ENCODE assay signal across 8 mouse cellular contexts in the genomic region with DNA sequence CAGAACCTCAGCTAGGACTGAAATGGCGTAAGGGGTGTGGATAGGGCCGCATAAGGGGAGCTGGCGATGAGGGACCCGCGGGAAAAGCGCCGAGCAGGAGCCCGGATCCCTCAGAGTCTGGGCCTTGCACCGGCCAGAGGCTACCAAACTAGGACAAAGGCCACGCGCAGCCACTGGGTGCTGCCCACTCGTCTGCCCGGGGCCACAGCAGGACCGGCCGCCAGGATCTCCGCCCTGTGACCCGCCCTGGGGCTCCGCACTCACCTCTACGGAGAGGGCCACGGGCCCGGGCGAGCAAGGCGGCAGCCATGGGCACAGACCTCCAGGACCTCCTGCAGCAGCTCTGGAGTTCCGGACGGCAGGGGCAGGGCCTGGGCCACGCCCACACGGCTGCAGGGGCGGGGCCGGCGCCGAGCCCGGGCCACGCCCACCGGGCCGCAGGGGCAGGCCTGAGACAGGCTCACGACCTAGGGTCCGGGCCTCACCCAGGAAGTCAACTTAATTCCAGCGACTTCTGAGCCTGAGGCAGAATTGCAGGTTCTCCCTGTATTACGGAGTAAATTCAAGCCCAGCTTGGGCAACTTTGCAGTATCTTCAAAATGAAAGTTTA. TPM values are rescaled to one million over a fixed set of nuclear protein-coding genes. Genes with fewer than 3 reads are reported as not detected.
DNase-seq lines count a peak whose midpoint lies in the region; ATAC-seq and TF ChIP-seq lines count a peak whose summit lies in the region.

Gene Acads (minus strand): TSS at position 386 of the 610 bp plus-strand sequence.

- peaks cover 7% of the 10 kb centered on the region; the same call in 1 of the 2 replicates for H3K36me3 ChIP-seq in ES-Bruce4 (ENCODE audit: control insufficient read depth, insufficient read depth, low read length, poor library complexity, severe bottlenecking)
- H3K36me3 ChIP-seq in forebrain, embryonic 11.5 days (ENCODE audit: control insufficient read depth, insufficient read depth, low read length), result no peaks in the 10 kb centered on the region; the same call in 1 of the 2 replicates
- peaks cover 23% of the 10 kb centered on the region for H3K36me3 ChIP-seq in heart, embryonic 16.5 days (ENCODE audit: control insufficient read depth, insufficient read depth)
- H3K36me3 ChIP-seq in lung, embryonic 14.5 days (ENCODE audit: insufficient read depth), result peaks cover 22% of the 10 kb centered on the region
- peaks cover 15% of the 10 kb centered on the region for H3K36me3 ChIP-seq in neural tube, embryonic 15.5 days
- no peaks in the 10 kb centered on the region for H3K36me3 ChIP-seq in thymus, adult 2 months (ENCODE audit: control insufficient read depth, insufficient read depth, low read length)

- no peaks in the 10 kb centered on the region for H3K9me3 ChIP-seq in ES-Bruce4 (replicated peaks; ENCODE audit: control insufficient read depth, insufficient read depth, low read length, poor library complexity, severe bottlenecking)
- no peaks in the 10 kb centered on the region for H3K9me3 ChIP-seq in forebrain, embryonic 11.5 days (ENCODE audit: control insufficient read depth, low read length)
- no peaks in the 10 kb centered on the region for H3K9me3 ChIP-seq in heart, embryonic 16.5 days (replicated peaks; ENCODE audit: control insufficient read depth, low read length)
- no peaks in the 10 kb centered on the region for H3K9me3 ChIP-seq in lung, embryonic 14.5 days (ENCODE audit: low read depth, low read length)
- H3K9me3 ChIP-seq in neural tube, embryonic 15.5 days (replicated peaks), result no peaks in the 10 kb centered on the region

- peak within 1 kb of the TSS; percentile 78 for H3K4me3 ChIP-seq in ES-Bruce4 (ENCODE audit: low read depth, low read length)
- H3K4me3 ChIP-seq in forebrain, embryonic 11.5 days (ENCODE audit: low read depth, low read length), result peak within 1 kb of the TSS; percentile 69
- peak within 1 kb of the TSS; percentile 78 for H3K4me3 ChIP-seq in heart, embryonic 16.5 days (ENCODE audit: low read length)
- H3K4me3 ChIP-seq in lung, embryonic 14.5 days (ENCODE audit: low read depth, low read length), result peak within 1 kb of the TSS; percentile 86
- peak within 1 kb of the TSS; percentile 64 for H3K4me3 ChIP-seq in neural tube, embryonic 15.5 days (replicated peaks)
- peak within 1 kb of the TSS; percentile 71 for H3K4me3 ChIP-seq in thymus, adult 2 months (ENCODE audit: control insufficient read depth, insufficient read depth, low read length)

- no peaks in the 10 kb centered on the region for H3K4me1 ChIP-seq in ES-Bruce4 (ENCODE audit: control insufficient read depth, insufficient read depth, low read length)
- no peaks in the 10 kb centered on the region for H3K4me1 ChIP-seq in forebrain, embryonic 11.5 days (replicated peaks; ENCODE audit: control insufficient read depth, insufficient read depth, low read length)
- peaks cover 7% of the 10 kb centered on the region; the same call in 1 of the 2 replicates for H3K4me1 ChIP-seq in heart, embryonic 16.5 days (ENCODE audit: control insufficient read depth, insufficient read depth, low read length)
- peaks cover 2% of the 10 kb centered on the region; the same call in 1 of the 2 replicates for H3K4me1 ChIP-seq in lung, embryonic 14.5 days (ENCODE audit: insufficient read depth)
- peaks cover 10% of the 10 kb centered on the region for H3K4me1 ChIP-seq in neural tube, embryonic 15.5 days
- H3K4me1 ChIP-seq in thymus, adult 2 months (replicated peaks; ENCODE audit: control insufficient read depth, insufficient read depth, low read length), result peaks cover 5% of the 10 kb centered on the region; the same call in 1 of the 2 replicates

- peak within 1 kb of the TSS; percentile 13 for H3K27ac ChIP-seq in ES-Bruce4 (ENCODE audit: insufficient read depth, low read length)
- H3K27ac ChIP-seq in forebrain, embryonic 11.5 days (ENCODE audit: low read depth, low read length), result peak within 1 kb of the TSS; percentile 12; the same call in 1 of the 2 replicates
- peak within 1 kb of the TSS; percentile 79 for H3K27ac ChIP-seq in heart, embryonic 16.5 days (ENCODE audit: low read length)
- H3K27ac ChIP-seq in lung, embryonic 14.5 days (ENCODE audit: low read depth), result peak within 1 kb of the TSS; percentile 65; the same call in 1 of the 2 replicates
- 0 out of 2 replicates have a peak within 1 kb of the TSS, but pooled peaks have one; percentile 5 for H3K27ac ChIP-seq in neural tube, embryonic 15.5 days (replicated peaks)
- peak within 1 kb of the TSS; percentile 5; the same call in 1 of the 2 replicates for H3K27ac ChIP-seq in thymus, adult 2 months (ENCODE audit: control insufficient read depth, insufficient read depth, low read length)

- no peak for TF ChIP-seq EP300 in ES-Bruce4 (IDR thresholded peaks at IDR 0.05; ENCODE audit: insufficient read depth, low read depth, low read length)

- WGBS in forebrain, embryonic 11.5 days, result under 1% methylated on average over 38 of the region's 39 CpGs
- WGBS in heart, embryonic 16.5 days, result under 1% methylated on average over 39 of the region's 39 CpGs
- WGBS in lung, embryonic 14.5 days, result under 1% methylated on average over 39 of the region's 39 CpGs
- under 1% methylated on average over 37 of the region's 39 CpGs for WGBS in neural tube, embryonic 15.5 days
- WGBS in thymus, adult 2 months, result 1% methylated on average over 39 of the region's 39 CpGs

- peak; percentile 60 for TF ChIP-seq POLR2A in ES-Bruce4 (IDR thresholded peaks at IDR 0.05; ENCODE audit: insufficient read depth, low read length)
- peak; percentile 50; the same call in 1 of the 2 replicates for TF ChIP-seq POLR2A in thymus, adult 2 months (IDR thresholded peaks at IDR 0.05; ENCODE audit: control insufficient read depth, extremely low read depth, insufficient read depth, low read length, poor library complexity)

- no peak for TF ChIP-seq CTCF in ES-Bruce4 (IDR thresholded peaks at IDR 0.05; ENCODE audit: low read depth, low read length)
- TF ChIP-seq CTCF in lung, embryonic 14.5 days (IDR thresholded peaks at IDR 0.05; ENCODE audit: low read depth), result no peak
- 0 out of 2 replicates have a peak, but pooled peaks have one; percentile 34 for TF ChIP-seq CTCF in thymus, adult 2 months (IDR thresholded peaks at IDR 0.05; ENCODE audit: borderline replicate concordance, control insufficient read depth, extremely low read depth, insufficient read depth, low read length, poor library complexity)

- peak; percentile 92 for ATAC-seq in forebrain, embryonic 11.5 days (replicated peaks; ENCODE audit: low FRiP score)
- peak; percentile 94 for ATAC-seq in heart, embryonic 16.5 days (replicated peaks; ENCODE audit: extremely low read depth, insufficient read depth, low FRiP score)
- peak; percentile 92 for ATAC-seq in lung, embryonic 14.5 days (ENCODE audit: insufficient read depth)
- ATAC-seq in neural tube, embryonic 15.5 days (ENCODE audit: low FRiP score), result peak; percentile 71; the same call in 1 of the 2 replicates

- H3K27me3 ChIP-seq in ES-Bruce4 (ENCODE audit: control insufficient read depth, insufficient read depth, low read length, poor library complexity, severe bottlenecking), result no peaks in the 10 kb centered on the region
- no peaks in the 10 kb centered on the region for H3K27me3 ChIP-seq in forebrain, embryonic 11.5 days (ENCODE audit: control insufficient read depth, insufficient read depth, low read length)
- H3K27me3 ChIP-seq in heart, embryonic 16.5 days (ENCODE audit: control insufficient read depth, insufficient read depth, low read length), result no peaks in the 10 kb centered on the region
- H3K27me3 ChIP-seq in lung, embryonic 14.5 days (ENCODE audit: insufficient read depth, low read length), result no peaks in the 10 kb centered on the region
- no peaks in the 10 kb centered on the region for H3K27me3 ChIP-seq in neural tube, embryonic 15.5 days (replicated peaks)
- no peaks in the 10 kb centered on the region for H3K27me3 ChIP-seq in thymus, adult 2 months (ENCODE audit: control insufficient read depth, insufficient read depth, low read length)

- peak within 1 kb of the TSS; percentile 83 for H3K4me2 ChIP-seq in forebrain, embryonic 11.5 days (ENCODE audit: low read depth, low read length, severe bottlenecking)
- peak within 1 kb of the TSS; percentile 61 for H3K4me2 ChIP-seq in heart, embryonic 16.5 days (ENCODE audit: low read depth, low read length)
- H3K4me2 ChIP-seq in lung, embryonic 14.5 days, result peak within 1 kb of the TSS; percentile 78
- peak within 1 kb of the TSS; percentile 88 for H3K4me2 ChIP-seq in neural tube, embryonic 15.5 days

- H3K9ac ChIP-seq in ES-Bruce4 (ENCODE audit: low read depth, poor library complexity, severe bottlenecking), result peak within 1 kb of the TSS; percentile 73
- peak within 1 kb of the TSS; percentile 86 for H3K9ac ChIP-seq in forebrain, embryonic 11.5 days (ENCODE audit: low read length)
- H3K9ac ChIP-seq in heart, embryonic 16.5 days (ENCODE audit: low read length), result peak within 1 kb of the TSS; percentile 96
- peak within 1 kb of the TSS; percentile 85 for H3K9ac ChIP-seq in lung, embryonic 14.5 days
- peak within 1 kb of the TSS; percentile 75 for H3K9ac ChIP-seq in neural tube, embryonic 15.5 days (replicated peaks)

- peak; percentile 63 for DNase-seq in c-Kit-negative CD71-positive TER-119-positive erythroid progenitor cells, embryonic 14.5 days (ENCODE audit: low read depth, low spot score)
- peak; percentile 91 for DNase-seq in forebrain, embryonic 11.5 days (ENCODE audit: low spot score)
- peak; percentile 82 to 93 for DNase-seq in kidney, postnatal 25 days
- peak; percentile 90 for DNase-seq in lung, embryonic 14.5 days
- DNase-seq in thymus, adult 2 months, result peak; percentile 92

RNA-seq across cellular contexts. Expression of gene Acads, which starts in this region (rescaled TPM):
- polyA plus RNA-seq in ES-Bruce4 (2011; ENCODE audit: insufficient read depth, insufficient read length, low read depth, missing spikeins), result 44.8 and 52.1 TPM in 2 replicates
- polyA plus RNA-seq in forebrain, embryonic 11.5 days (2014; fragmentation: Nextera tagmentation; extraction: Ambion mirVana), result 30.1 and 31.5 TPM in 2 replicates
- 140 and 143 TPM in 2 replicates for polyA plus RNA-seq in heart, embryonic 16.5 days (2015; fragmentation: Nextera tagmentation; extraction: Ambion mirVana)
- polyA plus RNA-seq in lung, embryonic 14.5 days (2014; fragmentation: Nextera tagmentation; extraction: Ambion mirVana), result 43.8 and 46.9 TPM in 2 replicates
- 22.2 and 35.9 TPM in 2 replicates for polyA plus RNA-seq in neural tube, embryonic 15.5 days (2015; fragmentation: Nextera tagmentation; extraction: Ambion mirVana)
- polyA plus RNA-seq in thymus, adult 2 months (2012; rRNA removed), result 99.6 and 101 TPM in 2 replicates

Comparison
In these comparisons a context has a peak if more than half of its experiments do, and no peak if none do; other contexts are left out.
1. Peak in every context shown above with its lines: DNase-seq, ATAC-seq, H3K4me3 ChIP-seq and H3K27ac ChIP-seq.
2. H3K27ac ChIP-seq: peak in every context shown above with its lines; median percentile 79 in heart, embryonic 16.5 days; 65 in lung, embryonic 14.5 days; 13 in ES-Bruce4; 12 in forebrain, embryonic 11.5 days; 5 in neural tube, embryonic 15.5 days; 5 in thymus, adult 2 months.